Mouse (Mus musculus) heart, postnatal 0 days (tissue): Measurements from ENCODE around the gene Pcmt1. TPM values are rescaled to one million over a fixed set of nuclear protein-coding genes. Genes with fewer than 3 reads are reported as not detected.
"Not testable (repeated sequence)": the region's sequence is repeated elsewhere in the genome, so short reads cannot be mapped to it uniquely, and the experiment has no call there.

Experiments used
- ATAC-seq: fragments of 200-750 bp; cut with Nextera tagmentation; 2 replicates; pipeline ENCODE4 v1.8.0; 2017; ENCODE audit warnings: low read depth, moderate number of reproducible peaks, moderate library complexity; ENCODE audit not compliant: insufficient read depth
- DNase-seq: peaks from one replicate; pipeline ENCODE4 v3.0.0-alpha.2; 2016; ENCODE audit warnings: low spot score
- H3K27ac ChIP-seq: fragments of 300-500 bp; sonication (generic); 2 replicates; pipeline ENCODE4 v1.5.1; 2014; ENCODE audit warnings: low read depth, mild to moderate bottlenecking
- H3K27me3 ChIP-seq: fragments of 300-500 bp; sonication (generic); 2 replicates; pipeline ENCODE4 v1.6.1; 2014; ENCODE audit warnings: low read length, mixed read lengths; ENCODE audit not compliant: control insufficient read depth, insufficient read depth
- H3K36me3 ChIP-seq: fragments of 300-500 bp; sonication (generic); replicated peaks from 2 replicates; pipeline ENCODE4 v1.6.1; 2014; ENCODE audit warnings: low read length, mixed read lengths; ENCODE audit not compliant: control insufficient read depth, insufficient read depth
- H3K4me1 ChIP-seq: fragments of 300-500 bp; sonication (generic); 2 replicates; pipeline ENCODE4 v1.6.1; 2014; ENCODE audit warnings: antibody characterized with exemption; ENCODE audit not compliant: control insufficient read depth, insufficient read depth
- H3K4me2 ChIP-seq: fragments of 300-500 bp; sonication (generic); 2 replicates; pipeline ENCODE4 v1.6.1; 2014; ENCODE audit warnings: low read depth, mild to moderate bottlenecking, low read length, moderate library complexity
- H3K4me3 ChIP-seq: fragments of 300-500 bp; sonication (generic); 2 replicates; pipeline ENCODE4 v1.5.1; 2014; ENCODE audit warnings: low read depth, low read length
- H3K9ac ChIP-seq: fragments of 300-500 bp; sonication (generic); replicated peaks from 2 replicates; pipeline ENCODE4 v1.6.1; 2014; ENCODE audit warnings: low read depth, low read length, mixed read lengths
- H3K9me3 ChIP-seq: fragments of 300-500 bp; sonication (generic); replicated peaks from 2 replicates; pipeline ENCODE4 v1.6.1; 2016; ENCODE audit warnings: low read length; ENCODE audit not compliant: control insufficient read depth
- CTCF ChIP-seq: IDR thresholded peaks from 2 replicates; pipeline ENCODE4 v1.5.1; 2016; ENCODE audit warnings: antibody characterized with exemption, control low read depth, low read depth
- EP300 ChIP-seq: IDR thresholded peaks from 2 replicates; pipeline ENCODE4 v1.6.1; 2016; ENCODE audit warnings: antibody characterized with exemption, low read depth
- WGBS: fragments of 180-500 bp; shearing (Covaris S2); extraction: QIAGEN DNeasy Blood & Tissue Kit; methylation state at CpG from one replicate; pipeline ENCODE4 v1.1.7; 2014; 5-methylcytosine and 5-hydroxymethylcytosine counted together
- polyA plus RNA-seq: library from polyadenylated mRNA; unstranded; fragments of >200 nt; fragmentation: Nextera tagmentation; extraction: Ambion mirVana; gene quantifications from 2 replicates; pipeline ENCODE4 v1.2.1, GENCODE M21; 2015
- total RNA-seq: library from RNA; depleted of rRNA; stranded (reverse); fragments of >200 nt; gene quantifications from 2 replicates; pipeline ENCODE4 v1.2.3, GENCODE M21; 2014; ENCODE audit warnings: low replicate concordance

Gene Pcmt1
- total and polyA plus RNA-seq, 2 experiments from 2014 or later: 59.7 to 135 TPM

GRCm38 (mm10) chr10:7623861-7624518, 56.9 kb downstream of the Pcmt1 start:
- 79% methylated on average over 3 of the region's 3 CpGs for WGBS
- DNase-seq: no peak
- no peak overlapping the region for H3K4me3 ChIP-seq
- no peak overlapping the region for H3K27ac ChIP-seq
- ATAC-seq: no peak
- H3K4me1 ChIP-seq: peaks cover 30% of the 10 kb centered on the region
- H3K9me3 ChIP-seq: no peaks in the 10 kb centered on the region
- TF ChIP-seq EP300 (no peak), CTCF (no peak)
- H3K27me3 ChIP-seq: no peaks in the 10 kb centered on the region
- 0 out of 2 replicates have a peak, but pooled peaks cover 2% of the 10 kb centered on the region for H3K36me3 ChIP-seq
- H3K4me2 ChIP-seq: no peak overlapping the region
- H3K9ac ChIP-seq: no peak overlapping the region

DNA sequence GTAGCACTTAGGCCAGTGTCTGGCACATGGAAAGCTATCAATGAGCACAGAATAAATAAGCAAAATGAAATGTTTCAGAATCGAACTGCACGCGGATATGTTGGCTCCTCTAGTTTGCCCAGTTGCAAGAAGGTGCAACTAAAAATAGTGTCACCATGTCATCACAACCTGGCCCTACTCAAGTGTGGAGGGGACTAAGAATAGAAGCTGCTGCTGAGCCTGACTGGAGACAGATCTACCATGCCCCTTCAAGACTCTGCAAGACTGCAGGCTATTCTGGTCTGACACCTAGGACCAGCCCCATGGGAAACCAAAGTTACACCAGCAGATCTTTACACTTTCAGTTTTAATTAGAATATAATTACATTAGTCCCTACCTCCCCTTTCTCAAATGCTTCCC, 58.6 kb downstream of the Pcmt1 start:
- TF ChIP-seq EP300 (no peak), CTCF (no peak)
- H3K27ac ChIP-seq: no peak overlapping the region
- no peaks in the 10 kb centered on the region for H3K9me3 ChIP-seq
- DNase-seq (peak; percentile 70), ATAC-seq (peak; percentile 76; the same call in 1 of the 2 replicates)
- no peaks in the 10 kb centered on the region for H3K36me3 ChIP-seq
- 34% methylated on average over 3 of the region's 3 CpGs for WGBS
- no peaks in the 10 kb centered on the region for H3K27me3 ChIP-seq
- H3K4me2 ChIP-seq: peak overlapping the region; percentile 4; the same call in 1 of the 2 replicates
- H3K9ac ChIP-seq: no peak overlapping the region
- no peak overlapping the region for H3K4me3 ChIP-seq
- H3K4me1 ChIP-seq: peaks cover 16% of the 10 kb centered on the region

DNA sequence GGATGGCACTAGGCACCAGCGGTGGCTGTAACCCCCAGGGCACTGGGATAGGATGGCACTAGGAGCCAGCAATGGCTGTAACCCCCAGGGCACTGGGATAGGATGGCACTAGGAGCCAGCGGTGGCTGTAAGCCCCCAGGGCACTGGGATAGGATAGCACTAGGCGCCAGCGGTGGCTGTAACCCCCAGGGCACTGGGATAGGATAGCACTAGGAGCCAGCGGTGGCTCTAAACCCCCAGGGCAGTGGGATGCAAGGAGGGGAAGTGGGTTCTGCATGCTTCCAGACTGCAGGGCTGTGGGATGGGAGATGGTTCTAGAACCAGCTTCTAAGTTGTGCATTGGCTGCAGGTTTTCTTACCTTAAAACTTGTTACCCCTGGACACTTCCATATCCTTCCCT, 60.2 kb downstream of the Pcmt1 start:
- Histone ChIP-seq H3K4me3 (no peak overlapping the region), H3K4me2 (no peak overlapping the region), H3K9ac (no peak overlapping the region), H3K27ac (no peak overlapping the region), H3K9me3 (no peaks in the 10 kb centered on the region), H3K4me1 (peaks cover 11% of the 10 kb centered on the region; the same call in 1 of the 2 replicates), H3K27me3 (no peaks in the 10 kb centered on the region), H3K36me3 (no peaks in the 10 kb centered on the region)
- TF ChIP-seq EP300 (no peak), CTCF (no peak)
- 77% methylated on average over 5 of the region's 5 CpGs for WGBS
- DNase-seq (no peak), ATAC-seq (no peak)

GRCm38 (mm10) chr10:7619821-7620241, 61.1 kb downstream of the Pcmt1 start:
- TF ChIP-seq CTCF (no peak), EP300 (no peak)

GRCm38 (mm10) chr10:7617556-7617955, 63.4 kb downstream of the Pcmt1 start:
- 65% methylated on average over 3 of the region's 3 CpGs for WGBS
- not testable (repeated sequence) for H3K4me2 ChIP-seq, H3K9ac ChIP-seq, H3K4me3 ChIP-seq, H3K9me3 ChIP-seq, H3K36me3 ChIP-seq, H3K27ac ChIP-seq, H3K27me3 ChIP-seq, ATAC-seq, DNase-seq, H3K4me1 ChIP-seq

More at GRCm38 (mm10) chr10:7619821-7620241, 61.1 kb downstream of the Pcmt1 start:
- H3K4me2 ChIP-seq: no peak overlapping the region
- H3K9ac ChIP-seq: no peak overlapping the region
- DNase-seq (no peak), ATAC-seq (no peak)
- H3K27me3 ChIP-seq: no peaks in the 10 kb centered on the region
- WGBS: 84% methylated on average over 5 of the region's 5 CpGs
- peaks cover 11% of the 10 kb centered on the region; the same call in 1 of the 2 replicates for H3K4me1 ChIP-seq
- H3K9me3 ChIP-seq: no peaks in the 10 kb centered on the region
- H3K27ac ChIP-seq: no peak overlapping the region
- H3K36me3 ChIP-seq: no peaks in the 10 kb centered on the region
- no peak overlapping the region for H3K4me3 ChIP-seq

GRCm38 (mm10) chr10:7617146-7617545, 63.8 kb downstream of the Pcmt1 start:
- ATAC-seq, H3K4me2 ChIP-seq, H3K36me3 ChIP-seq, H3K9me3 ChIP-seq, H3K27me3 ChIP-seq, H3K4me1 ChIP-seq, DNase-seq, H3K4me3 ChIP-seq, H3K9ac ChIP-seq, H3K27ac ChIP-seq: not testable (repeated sequence)
- 85% methylated on average over 10 of the region's 11 CpGs for WGBS
